Mouse (Mus musculus) cerebellum, postnatal 10 days (tissue): ENCODE measurements around the gene Apobec2.
"Not testable (repeated sequence)": the region's sequence is repeated elsewhere in the genome, so short reads cannot be mapped to it uniquely, and the experiment has no call there.

ENCODE experiments used
- DNase-seq, 2 experiments: peaks; one replicate each; pipeline ENCODE4 v3.0.0; 2021; ENCODE audit warnings: mixed read lengths in 2 of 2

Apobec2 gene

GRCm38 (mm10) chr17:48432158-48432980 lies at the start of gene Apobec2:
TSS of gene Apobec2 (minus strand) at chr17:48432930.
- peak; percentile 62 to 70 for DNase-seq

DNA sequence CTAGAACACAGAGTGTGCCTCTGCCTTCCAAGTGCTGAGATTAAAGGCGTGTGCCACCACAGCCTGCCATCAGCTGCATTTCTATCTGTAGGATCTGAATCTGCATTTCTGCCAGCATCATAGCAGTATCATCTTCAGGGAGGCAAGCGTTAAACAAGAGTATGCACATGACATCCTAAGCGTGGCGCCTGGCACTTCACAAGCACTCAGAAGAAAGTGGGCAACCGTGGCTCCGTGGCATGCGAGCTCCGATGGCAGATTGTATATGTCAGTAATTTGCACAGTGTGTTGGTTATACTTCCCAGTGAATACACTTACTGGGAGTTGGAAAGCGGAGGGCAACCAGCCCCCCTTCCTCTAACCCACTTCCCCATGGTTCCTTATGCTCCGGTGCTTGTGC lies 47.2 kb upstream of the Apobec2 start:
- DNase-seq, result no peak

DNA sequence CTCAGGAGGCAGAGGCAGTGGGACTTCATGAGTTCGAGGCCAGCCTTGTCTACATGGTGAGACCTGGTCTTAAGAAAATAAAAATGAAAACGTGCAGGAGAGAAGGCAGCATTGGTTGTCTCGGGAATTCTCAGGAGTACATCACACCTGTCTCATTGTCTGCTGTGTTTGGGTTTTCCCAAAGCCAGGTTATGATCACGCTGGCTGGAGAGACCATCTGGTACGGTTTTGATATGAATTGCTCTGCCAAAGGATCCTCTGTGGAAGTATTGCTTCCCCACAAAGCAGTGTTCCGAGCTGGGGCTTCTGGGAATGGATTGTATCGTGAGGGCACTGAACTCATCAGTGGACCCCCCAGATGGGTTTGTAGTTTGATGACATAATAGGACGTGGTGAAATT lies 42.7 kb upstream of the Apobec2 start:
- DNase-seq, result no peak

- DNase-seq, result not testable (repeated sequence)
These were observed 41.6 kb upstream of the Apobec2 start for GRCm38 (mm10) chr17:48474282-48474681.

GRCm38 (mm10) chr17:48467395-48468231 lies 34.9 kb upstream of the Apobec2 start:
- peak; percentile 94 to 97 for DNase-seq

DNA sequence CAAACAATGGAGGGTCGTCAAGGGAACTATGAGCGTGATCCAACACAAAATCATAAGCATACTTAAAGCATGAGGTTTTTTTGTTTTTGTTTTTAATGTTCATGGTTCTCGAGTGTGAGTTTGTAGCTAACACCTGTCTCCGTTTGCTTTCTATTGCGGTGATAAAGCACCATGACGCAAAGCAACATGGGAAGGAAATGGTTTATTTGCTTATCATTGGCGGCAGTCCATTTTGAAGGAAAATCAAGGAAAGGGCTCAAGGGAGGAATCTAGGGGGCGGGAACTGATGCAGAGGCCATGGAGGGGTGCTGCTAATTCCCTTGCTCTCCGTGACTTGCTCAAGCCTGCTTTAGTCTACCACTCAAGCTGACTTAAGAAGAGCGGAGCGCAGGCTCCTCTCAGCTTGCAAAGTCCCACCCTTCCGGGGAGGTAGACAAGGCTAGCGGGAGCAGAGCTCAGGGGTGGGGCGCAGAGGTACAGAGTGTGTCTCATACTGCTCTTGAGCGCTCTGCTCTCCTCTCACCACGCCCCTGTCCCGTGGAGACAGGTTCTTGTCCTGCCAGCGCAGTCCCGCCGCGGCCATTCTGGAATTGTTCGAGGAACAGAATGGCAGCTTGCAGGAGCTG lies 34.2 kb upstream of the Apobec2 start:
- DNase-seq, result peak in 1 of 2 experiments; percentile 21

DNA sequence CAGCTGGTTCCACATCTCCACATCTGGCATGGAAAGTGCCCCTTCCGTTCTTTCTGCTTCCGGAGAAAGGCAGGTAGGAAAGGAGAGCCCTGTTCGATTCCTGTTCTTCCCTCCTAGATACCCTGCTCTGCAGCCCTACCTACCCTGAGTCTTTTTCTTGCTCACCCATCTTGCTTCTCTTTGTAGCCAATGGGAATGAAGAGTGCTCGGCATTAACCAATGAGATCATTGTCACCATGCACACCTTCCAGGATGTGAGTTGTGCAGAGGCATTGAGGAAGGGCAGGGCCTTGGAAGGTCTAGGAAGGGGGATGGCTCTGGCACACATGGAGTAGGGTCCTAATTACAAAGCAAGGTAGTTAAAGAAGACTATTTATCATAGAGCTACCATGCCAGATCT lies 30.7 kb upstream of the Apobec2 start:
- DNase-seq, result no peak

- DNase-seq, result no peak
These were observed 29.4 kb upstream of the Apobec2 start for GRCm38 (mm10) chr17:48462096-48462495.

DNA sequence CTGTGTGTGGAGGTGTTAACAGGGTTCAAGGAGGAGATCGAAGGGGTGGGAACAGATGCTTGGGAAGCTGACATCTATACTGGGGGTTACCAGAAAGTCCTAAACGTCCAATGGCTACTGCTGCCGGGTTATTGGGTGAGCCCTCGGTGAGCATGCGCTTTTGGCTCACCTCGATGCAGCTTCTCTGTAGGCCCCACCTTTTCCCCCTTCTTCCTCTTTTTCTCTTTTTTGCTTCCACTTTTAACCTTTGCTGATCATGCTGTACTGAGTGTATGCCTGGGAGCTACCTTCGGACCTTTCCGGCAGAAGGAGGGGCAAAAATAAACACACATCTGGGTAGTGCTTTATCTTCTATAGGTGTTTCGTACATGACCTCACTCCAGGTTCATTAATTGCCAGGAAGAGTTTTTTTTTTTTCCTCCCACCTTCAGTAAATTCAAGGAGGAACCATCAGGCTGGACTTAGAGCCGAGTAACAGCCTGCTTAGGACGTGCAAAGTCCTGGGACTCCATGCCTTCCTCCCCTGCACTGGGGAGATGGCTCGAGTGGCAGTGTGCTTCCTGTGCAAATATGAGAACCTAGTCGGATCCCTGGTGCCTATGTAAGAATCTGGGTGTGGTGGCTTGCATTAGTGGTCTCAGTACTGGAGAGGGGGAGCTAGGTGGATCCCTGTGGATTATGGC lies 25.4 kb upstream of the Apobec2 start:
- no peak for DNase-seq

GRCm38 (mm10) chr17:48455955-48456354 lies 23.2 kb upstream of the Apobec2 start:
- no peak for DNase-seq

GRCm38 (mm10) chr17:48454688-48455087 lies 22.0 kb upstream of the Apobec2 start, which contains the start of gene Unc5cl:
TSS of gene Unc5cl (plus strand) at chr17:48454901.
- no peak for DNase-seq

- no peak for DNase-seq
These were observed 21.5 kb upstream of the Apobec2 start for GRCm38 (mm10) chr17:48454190-48454589.

- DNase-seq, result no peak
These were observed 20.8 kb upstream of the Apobec2 start for GRCm38 (mm10) chr17:48453489-48453888.

- DNase-seq, result no peak
These were observed 19.2 kb upstream of the Apobec2 start for GRCm38 (mm10) chr17:48451753-48452444.

GRCm38 (mm10) chr17:48451353-48451675 lies 18.6 kb upstream of the Apobec2 start, which contains the start of gene Tspo2:
TSS of gene Tspo2 (minus strand) at chr17:48451522.
- no peak for DNase-seq

DNA sequence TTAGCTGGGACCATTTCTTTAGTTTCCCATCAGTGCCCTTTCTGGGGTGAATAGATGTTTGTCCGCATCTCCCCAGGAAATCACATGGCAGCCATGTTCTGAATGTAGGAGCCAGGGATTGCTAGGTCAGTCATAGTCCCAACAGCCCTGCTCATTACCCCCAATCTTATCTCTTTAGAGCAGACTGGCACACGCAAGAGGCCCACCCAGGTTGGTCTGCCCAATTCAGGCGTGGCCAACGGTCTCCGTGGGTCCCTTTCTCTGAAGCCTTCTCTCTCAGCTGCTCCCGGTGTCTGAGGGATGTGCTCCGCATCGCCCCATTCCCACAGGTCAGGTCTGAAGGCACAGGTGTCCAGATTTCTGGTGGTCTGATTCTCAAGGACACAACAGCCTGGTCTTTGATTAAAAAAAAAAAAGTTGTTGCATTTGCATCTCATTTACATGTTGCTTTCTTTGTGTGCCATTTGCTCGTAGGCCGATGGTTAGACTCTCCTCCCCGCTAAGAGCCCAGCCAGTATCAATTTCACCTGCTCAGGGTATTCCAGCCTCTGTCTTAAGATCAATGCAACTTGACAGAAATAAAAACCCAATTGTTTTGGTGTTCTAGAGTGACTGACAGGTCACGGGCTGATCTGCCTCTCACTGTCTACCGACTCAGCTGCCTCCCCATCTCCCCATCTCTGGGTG lies 18.1 kb upstream of the Apobec2 start:
- no peak for DNase-seq

DNA sequence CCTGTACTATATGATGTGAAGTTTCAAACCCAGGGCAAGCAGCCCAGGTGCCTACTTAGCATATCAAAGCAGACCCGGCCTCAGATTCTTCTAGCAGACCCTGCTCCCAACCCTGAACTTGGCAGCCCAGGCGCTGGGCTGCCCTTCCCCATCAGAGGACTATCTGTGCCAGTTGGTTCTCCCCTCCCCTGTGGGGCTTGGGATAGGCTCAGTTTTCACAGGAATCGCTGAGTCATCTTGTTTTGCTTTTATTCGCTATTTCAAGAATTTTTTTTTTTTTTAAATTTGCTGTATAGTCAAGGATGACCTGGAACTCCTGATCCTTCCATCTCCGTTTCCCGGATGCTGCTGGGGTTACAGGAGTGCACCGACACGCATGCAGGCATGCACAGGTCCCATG lies 14.9 kb upstream of the Apobec2 start:
- no peak for DNase-seq

GRCm38 (mm10) chr17:48443542-48444145 lies 10.9 kb upstream of the Apobec2 start:
- no peak for DNase-seq

GRCm38 (mm10) chr17:48442745-48443457 lies 10.2 kb upstream of the Apobec2 start:
- DNase-seq, result peak; percentile 20 to 22

GRCm38 (mm10) chr17:48437421-48437911 lies 4.7 kb upstream of the Apobec2 start:
- DNase-seq, result peak in 1 of 2 experiments; percentile 30
